Mouse (Mus musculus) heart, postnatal 0 days (tissue): Measurements from ENCODE around the gene Agpat2. TPM values are rescaled to one million over a fixed set of nuclear protein-coding genes. Genes with fewer than 3 reads are reported as not detected.

ENCODE experiments used
- ATAC-seq: fragments of 200-750 bp; cut with Nextera tagmentation; 2 replicates; pipeline ENCODE4 v1.8.0; 2017; ENCODE audit warnings: low read depth, moderate number of reproducible peaks, moderate library complexity; ENCODE audit not compliant: insufficient read depth
- DNase-seq: peaks from one replicate; pipeline ENCODE4 v3.0.0-alpha.2; 2016; ENCODE audit warnings: low spot score
- H3K27ac ChIP-seq: fragments of 300-500 bp; sonication (generic); 2 replicates; pipeline ENCODE4 v1.5.1; 2014; ENCODE audit warnings: low read depth, mild to moderate bottlenecking
- H3K27me3 ChIP-seq: fragments of 300-500 bp; sonication (generic); 2 replicates; pipeline ENCODE4 v1.6.1; 2014; ENCODE audit warnings: low read length, mixed read lengths; ENCODE audit not compliant: control insufficient read depth, insufficient read depth
- H3K36me3 ChIP-seq: fragments of 300-500 bp; sonication (generic); replicated peaks from 2 replicates; pipeline ENCODE4 v1.6.1; 2014; ENCODE audit warnings: low read length, mixed read lengths; ENCODE audit not compliant: control insufficient read depth, insufficient read depth
- H3K4me1 ChIP-seq: fragments of 300-500 bp; sonication (generic); 2 replicates; pipeline ENCODE4 v1.6.1; 2014; ENCODE audit warnings: antibody characterized with exemption; ENCODE audit not compliant: control insufficient read depth, insufficient read depth
- H3K4me2 ChIP-seq: fragments of 300-500 bp; sonication (generic); 2 replicates; pipeline ENCODE4 v1.6.1; 2014; ENCODE audit warnings: low read depth, mild to moderate bottlenecking, low read length, moderate library complexity
- H3K4me3 ChIP-seq: fragments of 300-500 bp; sonication (generic); 2 replicates; pipeline ENCODE4 v1.5.1; 2014; ENCODE audit warnings: low read depth, low read length
- H3K9ac ChIP-seq: fragments of 300-500 bp; sonication (generic); replicated peaks from 2 replicates; pipeline ENCODE4 v1.6.1; 2014; ENCODE audit warnings: low read depth, low read length, mixed read lengths
- H3K9me3 ChIP-seq: fragments of 300-500 bp; sonication (generic); replicated peaks from 2 replicates; pipeline ENCODE4 v1.6.1; 2016; ENCODE audit warnings: low read length; ENCODE audit not compliant: control insufficient read depth
- CTCF ChIP-seq: IDR thresholded peaks from 2 replicates; pipeline ENCODE4 v1.5.1; 2016; ENCODE audit warnings: antibody characterized with exemption, control low read depth, low read depth
- EP300 ChIP-seq: IDR thresholded peaks from 2 replicates; pipeline ENCODE4 v1.6.1; 2016; ENCODE audit warnings: antibody characterized with exemption, low read depth
- WGBS: fragments of 180-500 bp; shearing (Covaris S2); extraction: QIAGEN DNeasy Blood & Tissue Kit; methylation state at CpG from one replicate; pipeline ENCODE4 v1.1.7; 2014; 5-methylcytosine and 5-hydroxymethylcytosine counted together
- polyA plus RNA-seq: library from polyadenylated mRNA; unstranded; fragments of >200 nt; fragmentation: Nextera tagmentation; extraction: Ambion mirVana; gene quantifications from 2 replicates; pipeline ENCODE4 v1.2.1, GENCODE M21; 2015
- total RNA-seq: library from RNA; depleted of rRNA; stranded (reverse); fragments of >200 nt; gene quantifications from 2 replicates; pipeline ENCODE4 v1.2.3, GENCODE M21; 2014; ENCODE audit warnings: low replicate concordance

The Agpat2 gene
- total and polyA plus RNA-seq, 2 experiments from 2014 or later, result 24.1 to 41.0 TPM

GRCm38 (mm10) chr2:26636325-26636635 is 32.1 kb upstream of the Agpat2 start:
- TF ChIP-seq EP300 (no peak), CTCF (no peak)
- Histone ChIP-seq H3K27ac (no peak overlapping the region), H3K9ac (no peak overlapping the region), H3K9me3 (no peaks in the 10 kb centered on the region), H3K36me3 (peaks cover 29% of the 10 kb centered on the region), H3K4me2 (no peak overlapping the region), H3K4me3 (no peak overlapping the region), H3K27me3 (no peaks in the 10 kb centered on the region), H3K4me1 (peaks cover 15% of the 10 kb centered on the region)
- no peak for ATAC-seq
- 56% methylated on average over 2 of the region's 2 CpGs for WGBS
- DNase-seq, result no peak

DNA sequence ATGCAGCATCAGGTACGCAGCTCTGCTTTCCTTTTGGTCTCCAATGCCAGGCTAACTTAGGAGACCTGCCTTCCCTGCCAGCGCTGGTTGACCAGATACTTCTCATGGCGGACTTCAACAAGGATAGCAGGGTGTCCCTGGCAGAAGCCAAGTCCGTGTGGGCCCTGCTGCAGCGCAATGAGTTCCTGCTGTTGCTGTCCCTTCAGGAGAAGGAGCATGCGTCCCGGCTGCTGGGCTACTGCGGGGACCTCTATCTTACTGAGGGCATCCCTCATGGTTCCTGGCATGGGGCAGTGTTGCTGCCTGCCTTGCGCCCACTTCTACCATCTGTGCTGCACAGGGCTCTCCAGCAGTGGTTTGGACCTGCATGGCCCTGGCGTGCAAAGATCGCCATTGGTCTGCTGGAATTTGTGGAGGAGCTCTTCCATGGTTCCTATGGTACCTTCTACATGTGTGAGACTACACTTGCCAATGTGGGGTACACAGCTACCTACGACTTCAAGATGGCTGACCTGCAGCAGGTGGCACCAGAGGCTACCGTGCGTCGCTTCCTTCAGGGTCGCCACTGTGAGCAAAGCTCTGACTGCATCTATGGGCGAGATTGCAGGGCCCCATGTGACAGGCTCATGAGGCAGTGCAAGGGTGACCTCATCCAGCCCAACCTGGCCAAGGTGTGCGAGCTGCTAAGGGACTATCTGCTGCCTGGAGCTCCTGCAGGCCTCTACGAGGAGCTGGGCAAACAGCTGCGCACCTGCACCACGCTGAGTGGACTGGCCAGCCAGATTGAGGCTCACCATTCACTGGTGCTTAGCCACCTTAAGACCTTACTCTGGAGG is 31.5 kb upstream of the Agpat2 start:
- Histone ChIP-seq H3K9ac (no peak overlapping the region), H3K4me1 (peaks cover 15% of the 10 kb centered on the region), H3K4me3 (no peak overlapping the region), H3K27me3 (no peaks in the 10 kb centered on the region), H3K36me3 (peaks cover 29% of the 10 kb centered on the region), H3K9me3 (no peaks in the 10 kb centered on the region), H3K4me2 (no peak overlapping the region), H3K27ac (no peak overlapping the region)
- WGBS, result 76% methylated on average over 21 of the region's 21 CpGs
- no peak for ATAC-seq
- TF ChIP-seq EP300 (no peak), CTCF (no peak)
- no peak for DNase-seq

DNA sequence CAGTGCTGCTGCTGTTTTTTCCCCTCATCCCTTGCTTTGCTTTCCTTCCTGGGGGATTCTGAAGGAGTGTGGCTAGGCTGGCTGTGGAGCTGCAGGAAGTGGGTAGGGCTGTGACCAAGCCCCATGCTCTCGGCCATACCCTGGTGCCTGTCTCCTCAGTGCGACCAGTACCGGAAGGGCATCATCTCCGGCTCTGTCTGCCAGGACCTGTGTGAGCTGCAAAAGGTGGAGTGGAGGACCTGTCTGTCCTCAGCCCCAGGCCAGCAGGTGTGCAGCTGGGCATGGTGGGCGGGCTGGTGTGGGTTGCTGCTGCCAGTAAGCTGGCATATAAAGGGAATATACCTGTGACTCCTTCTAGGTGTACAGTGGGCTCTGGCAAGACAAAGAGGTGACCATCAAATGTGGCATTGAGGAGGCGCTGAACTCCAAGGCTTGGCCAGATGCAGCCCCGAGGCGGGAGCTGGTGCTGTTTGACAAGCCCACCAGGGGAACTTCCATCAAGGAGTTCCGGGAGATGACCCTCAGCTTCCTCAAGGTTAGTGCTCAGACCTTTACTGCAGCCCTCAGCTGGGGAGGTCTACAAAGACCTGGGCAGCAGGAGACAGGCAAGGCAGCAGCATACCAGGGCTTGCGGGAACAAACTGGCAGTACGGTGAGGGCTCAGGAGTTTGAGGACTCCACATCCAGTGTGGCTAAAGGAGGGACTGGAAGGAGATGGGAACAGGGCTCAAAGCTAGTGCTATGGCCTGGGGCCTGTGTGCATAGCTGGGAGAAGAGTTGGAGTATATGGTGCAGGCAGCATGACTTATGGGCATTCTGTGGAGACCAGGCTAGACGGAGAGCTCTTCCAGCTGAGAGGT is 30.6 kb upstream of the Agpat2 start:
- ATAC-seq (no peak), DNase-seq (no peak)
- Histone ChIP-seq H3K36me3 (peaks cover 29% of the 10 kb centered on the region), H3K9ac (no peak overlapping the region), H3K9me3 (no peaks in the 10 kb centered on the region), H3K27ac (no peak overlapping the region), H3K4me2 (no peak overlapping the region), H3K27me3 (no peaks in the 10 kb centered on the region), H3K4me1 (peaks cover 15% of the 10 kb centered on the region), H3K4me3 (no peak overlapping the region)
- 59% methylated on average over 12 of the region's 12 CpGs for WGBS
- no peak for TF ChIP-seq CTCF
- no peak for TF ChIP-seq EP300

GRCm38 (mm10) chr2:26633953-26634530 is 29.8 kb upstream of the Agpat2 start:
- TF ChIP-seq EP300 (no peak), CTCF (no peak)
- Histone ChIP-seq H3K9ac (no peak overlapping the region), H3K27me3 (no peaks in the 10 kb centered on the region; the same call in 1 of the 2 replicates), H3K4me3 (no peak overlapping the region), H3K27ac (no peak overlapping the region), H3K9me3 (no peaks in the 10 kb centered on the region), H3K36me3 (peaks cover 29% of the 10 kb centered on the region), H3K4me2 (no peak overlapping the region), H3K4me1 (peaks cover 13% of the 10 kb centered on the region)
- WGBS, result 73% methylated on average over 4 of the region's 4 CpGs
- DNase-seq (no peak), ATAC-seq (no peak)

DNA sequence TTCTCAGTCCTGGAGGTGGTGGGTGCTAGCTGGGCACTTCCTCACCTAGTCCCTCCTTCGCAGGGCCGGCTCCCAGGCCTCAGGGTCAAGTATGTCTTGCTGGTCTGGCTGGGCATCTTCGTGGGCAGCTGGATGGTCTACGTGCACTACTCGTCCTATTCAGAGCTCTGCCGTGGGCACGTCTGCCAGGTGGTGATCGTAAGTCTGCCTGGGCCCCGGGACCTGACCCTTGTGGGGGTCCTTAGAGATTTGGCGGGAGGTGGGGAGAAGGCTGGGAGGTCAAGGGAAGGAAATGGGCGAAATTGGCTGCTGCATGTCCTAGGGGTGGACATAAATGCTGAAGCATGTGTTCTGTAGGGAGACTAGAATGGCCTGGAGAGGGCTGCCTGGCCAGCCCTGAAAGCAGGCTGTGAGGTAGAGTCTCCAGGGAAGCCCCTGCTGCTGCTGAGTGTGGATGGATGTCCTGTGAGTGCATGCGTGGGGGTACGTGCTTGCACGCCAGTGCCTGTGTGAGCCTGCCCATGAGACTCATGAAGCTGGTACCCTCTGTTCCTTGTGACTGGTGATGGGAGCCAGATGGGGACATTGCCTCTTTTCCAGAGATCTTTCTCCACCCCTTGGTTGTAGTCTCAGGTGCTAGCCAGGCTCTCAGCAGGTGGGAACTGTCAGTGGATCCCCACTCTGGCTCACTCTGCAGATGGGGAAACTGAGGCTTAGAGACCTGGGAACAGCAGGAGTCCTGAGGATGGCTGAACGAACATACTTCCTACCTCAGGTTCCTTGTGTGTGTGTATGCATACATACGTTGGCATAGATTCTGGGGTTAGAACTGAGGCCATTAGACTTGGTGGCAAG is 28.6 kb upstream of the Agpat2 start:
- Histone ChIP-seq H3K4me3 (no peak overlapping the region), H3K27ac (no peak overlapping the region), H3K4me1 (peaks cover under 1% of the 10 kb centered on the region; the same call in 1 of the 2 replicates), H3K4me2 (no peak overlapping the region), H3K27me3 (no peaks in the 10 kb centered on the region; the same call in 1 of the 2 replicates), H3K9ac (no peak overlapping the region), H3K36me3 (peaks cover 24% of the 10 kb centered on the region), H3K9me3 (no peaks in the 10 kb centered on the region)
- DNase-seq (no peak), ATAC-seq (no peak)
- TF ChIP-seq CTCF (no peak), EP300 (no peak)
- WGBS, result 75% methylated on average over 16 of the region's 16 CpGs
